8 mouse cellular contexts compared by ENCODE assay signal in genomic region chr3:27983935-27984577, GRCm38 (mm10). TPM values are rescaled to one million over a fixed set of nuclear protein-coding genes. Genes with fewer than 3 reads are reported as not detected.
DNase-seq lines count a peak whose midpoint lies in the region; ATAC-seq lines count a peak whose summit lies in the region.

No protein-coding gene starts in this region.

- 22% methylated on average over 14 of the region's 14 CpGs for WGBS in forebrain, embryonic 10.5 days
- WGBS in heart, embryonic 14.5 days: 14% methylated on average over 14 of the region's 14 CpGs
- 16% methylated on average over 14 of the region's 14 CpGs for WGBS in kidney, embryonic 16.5 days
- 14% methylated on average over 14 of the region's 14 CpGs for WGBS in liver, embryonic 13.5 days (ENCODE audit: insufficient replicate concordance)

- H3K4me1 ChIP-seq in forebrain, embryonic 10.5 days: peaks cover 26% of the 10 kb centered on the region
- H3K4me1 ChIP-seq in heart, embryonic 14.5 days (ENCODE audit: control insufficient read depth in 2 of 2, insufficient read depth in 2 of 2, low read length in 2 of 2): peaks cover 5 to 28% of the 10 kb centered on the region in 2 experiments; a peak in 3 of 4 replicates
- H3K4me1 ChIP-seq in kidney, embryonic 16.5 days (ENCODE audit: insufficient read depth, low read length): peaks cover 12% of the 10 kb centered on the region
- H3K4me1 ChIP-seq in liver, embryonic 13.5 days (replicated peaks): peaks cover 5% of the 10 kb centered on the region

- peak overlapping the region; percentile 65; the same call in 1 of the 2 replicates for H3K27ac ChIP-seq in forebrain, embryonic 10.5 days
- peak overlapping the region; percentile 81 to 86 for H3K27ac ChIP-seq in heart, embryonic 14.5 days (replicated peaks in 1 of 2; ENCODE audit: control insufficient read depth in 1 of 2, insufficient read depth in 1 of 2, low read depth in 2 of 2, low read length in 2 of 2)
- H3K27ac ChIP-seq in kidney, embryonic 16.5 days (ENCODE audit: low read length): peak overlapping the region; percentile 53
- H3K27ac ChIP-seq in liver, embryonic 13.5 days: no peak overlapping the region

- H3K36me3 ChIP-seq in forebrain, embryonic 10.5 days (replicated peaks): no peaks in the 10 kb centered on the region
- no peaks in the 10 kb centered on the region for H3K36me3 ChIP-seq in heart, embryonic 14.5 days (ENCODE audit: control insufficient read depth, insufficient read depth, low read length)
- H3K36me3 ChIP-seq in kidney, embryonic 16.5 days (ENCODE audit: insufficient read depth, low read length): no peaks in the 10 kb centered on the region
- no peaks in the 10 kb centered on the region for H3K36me3 ChIP-seq in liver, embryonic 13.5 days

- peak; percentile 91 for ATAC-seq in heart, embryonic 14.5 days (ENCODE audit: insufficient number of reproducible peaks, insufficient read depth, low FRiP score, low read depth)
- peak; percentile 94 for ATAC-seq in kidney, embryonic 16.5 days (ENCODE audit: low FRiP score, low TSS enrichment)
- ATAC-seq in liver, embryonic 13.5 days (ENCODE audit: low read depth): peak; percentile 86

- peak overlapping the region; percentile 69 for H3K9ac ChIP-seq in heart, embryonic 14.5 days (ENCODE audit: low read length)
- H3K9ac ChIP-seq in kidney, embryonic 16.5 days (replicated peaks; ENCODE audit: low read length): peak overlapping the region; percentile 27; the same call in 1 of the 2 replicates
- no peak overlapping the region for H3K9ac ChIP-seq in liver, embryonic 13.5 days

- peak overlapping the region; percentile 41 for H3K4me3 ChIP-seq in forebrain, embryonic 10.5 days
- H3K4me3 ChIP-seq in heart, embryonic 14.5 days (ENCODE audit: control insufficient read depth in 1 of 2, insufficient read depth in 1 of 2, low read depth in 1 of 2, low read length in 2 of 2): peak overlapping the region; percentile 40 to 48
- H3K4me3 ChIP-seq in kidney, embryonic 16.5 days (ENCODE audit: low read length): peak overlapping the region; percentile 35
- peak overlapping the region; percentile 41 for H3K4me3 ChIP-seq in liver, embryonic 13.5 days (replicated peaks)

- H3K4me2 ChIP-seq in heart, embryonic 14.5 days (ENCODE audit: low read length): peak overlapping the region; percentile 69
- H3K4me2 ChIP-seq in kidney, embryonic 16.5 days (replicated peaks; ENCODE audit: low read depth, low read length): peak overlapping the region; percentile 49
- peak overlapping the region; percentile 65 for H3K4me2 ChIP-seq in liver, embryonic 13.5 days

- H3K9me3 ChIP-seq in forebrain, embryonic 10.5 days: no peaks in the 10 kb centered on the region
- H3K9me3 ChIP-seq in heart, embryonic 14.5 days (ENCODE audit: control insufficient read depth, low read length): no peaks in the 10 kb centered on the region
- H3K9me3 ChIP-seq in kidney, embryonic 16.5 days (ENCODE audit: low read length): no peaks in the 10 kb centered on the region
- no peaks in the 10 kb centered on the region for H3K9me3 ChIP-seq in liver, embryonic 13.5 days (replicated peaks)

- peak; percentile 14 to 18 for DNase-seq in B cell, adult 2 months
- peak; percentile 76 for DNase-seq in adrenal gland, postnatal 10 days
- DNase-seq in forebrain, embryonic 10.5 days (ENCODE audit: extremely low spot score, low spot score): peak; percentile 58
- peak; percentile 13 for DNase-seq in liver, embryonic 13.5 days
- peak; percentile 55 for DNase-seq in naive thymus-derived CD4-positive, alpha-beta T cell, adult 2 months (ENCODE audit: low read depth)
- peak; percentile 75 for DNase-seq in testis, postnatal 14 days (ENCODE audit: low spot score)

- no peaks in the 10 kb centered on the region for H3K27me3 ChIP-seq in forebrain, embryonic 10.5 days (ENCODE audit: poor library complexity, severe bottlenecking)
- no peaks in the 10 kb centered on the region for H3K27me3 ChIP-seq in heart, embryonic 14.5 days (ENCODE audit: control insufficient read depth, insufficient read depth, low read length)
- H3K27me3 ChIP-seq in kidney, embryonic 16.5 days (ENCODE audit: insufficient read depth, low read length): no peaks in the 10 kb centered on the region
- no peaks in the 10 kb centered on the region for H3K27me3 ChIP-seq in liver, embryonic 13.5 days

RNA-seq across cellular contexts. Expression of gene Pld1, which starts 45.6 kb away (rescaled TPM):
- total RNA-seq in adrenal gland, postnatal 10 days (2021): 10 to 100 TPM; 11.7 to 12.6 TPM
- polyA plus RNA-seq in forebrain, embryonic 10.5 days (2016; fragmentation: Nextera tagmentation; extraction: Ambion mirVana): 1.7 and 1.8 TPM in 2 replicates
- 8.9 and 9.0 TPM in 2 replicates for polyA plus RNA-seq in heart, embryonic 14.5 days (2014; fragmentation: Nextera tagmentation; extraction: Ambion mirVana)
- polyA plus RNA-seq in kidney, embryonic 16.5 days (2015; fragmentation: Nextera tagmentation; extraction: Ambion mirVana): 6.0 and 9.0 TPM in 2 replicates
- polyA plus RNA-seq in liver, embryonic 13.5 days (2015; fragmentation: Nextera tagmentation; extraction: Ambion mirVana): 2.6 and 3.3 TPM in 2 replicates

Comparison
In these comparisons a context has a peak if more than half of its experiments do, and no peak if none do; other contexts are left out.
1. DNase-seq: peak in every context shown above with its lines; median percentile 76 in adrenal gland, postnatal 10 days; 75 in testis, postnatal 14 days; 58 in forebrain, embryonic 10.5 days; 55 in naive thymus-derived CD4-positive, alpha-beta T cell, adult 2 months; 16 in B cell, adult 2 months; 13 in liver, embryonic 13.5 days.